Mouse (Mus musculus) adrenal gland (tissue): ENCODE results near the gene Msgn1.

Source experiments
- intact Hi-C: fragments of 180-260 bp; cut with DNase I; formaldehyde crosslinking; loops from one replicate; pipeline ENCODE4 v1.15.1; 2025

The Msgn1 gene

DNA sequence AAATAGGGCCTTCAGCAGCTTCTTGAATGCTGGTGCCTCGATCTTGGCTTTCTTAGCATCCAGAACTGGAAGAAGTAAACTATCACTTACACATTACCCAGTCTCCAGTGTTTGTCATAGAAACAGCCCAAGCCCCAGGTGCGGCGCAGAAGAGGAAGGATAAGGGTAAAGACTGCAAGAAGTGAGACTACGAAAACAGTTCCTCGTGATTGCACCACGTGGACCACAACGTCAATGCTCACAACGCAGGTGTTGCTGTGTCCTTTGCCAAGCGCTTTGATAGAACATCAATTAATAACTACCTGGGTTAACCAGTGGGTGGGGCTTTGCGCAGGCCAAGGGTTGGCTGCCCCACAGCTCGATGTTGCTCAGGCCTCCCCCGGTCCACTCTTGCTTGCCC lies 8.1 kb downstream of the Msgn1 start:
- intact Hi-C loops, result no loop called here

DNA sequence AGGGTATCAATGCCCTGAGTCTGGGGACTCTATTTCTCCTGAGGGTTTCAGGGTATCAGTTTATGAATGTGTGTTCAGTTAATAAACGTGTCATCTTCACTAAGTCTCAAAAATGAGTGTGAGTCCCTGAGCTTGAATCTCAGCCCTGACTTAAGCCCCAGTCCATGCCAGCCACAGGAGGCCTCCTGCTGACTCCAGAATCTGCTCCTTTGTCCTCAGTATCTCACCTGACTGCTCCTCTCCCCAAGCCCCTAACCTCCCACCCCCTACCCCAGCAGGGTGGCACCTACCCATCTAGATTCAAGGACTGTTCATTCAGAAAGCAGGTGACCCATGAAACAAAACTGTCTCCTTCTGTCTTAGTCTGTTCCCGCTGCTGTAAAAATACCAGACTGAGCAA lies 10.2 kb downstream of the Msgn1 start:
- intact Hi-C loops, result loop anchor here (5.0 kb wide), 2 partner anchors 69 to 139 kb away; partner anchors contain the start of genes Gen1 and Smc6

DNA sequence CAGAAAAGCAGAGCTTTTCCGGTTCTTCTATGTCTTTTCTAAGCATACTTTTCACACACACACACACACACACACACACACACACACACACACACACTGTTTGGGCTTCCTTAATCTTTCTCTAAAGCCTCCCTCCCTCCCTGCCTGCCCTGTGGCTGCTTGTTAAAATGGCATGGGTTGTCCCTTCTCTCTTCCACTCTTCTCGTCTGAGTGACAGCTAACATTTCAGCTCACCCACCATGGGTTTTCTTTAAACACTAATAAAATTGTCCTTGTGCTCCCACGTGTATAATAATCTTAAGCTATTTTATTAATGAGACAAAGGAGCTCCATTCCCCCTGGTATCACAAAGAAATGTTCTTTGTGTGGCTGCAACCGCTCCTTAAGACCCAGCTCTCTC lies 10.7 kb downstream of the Msgn1 start:
- intact Hi-C loops, result loop anchor here (5.0 kb wide), 2 partner anchors 69 to 139 kb away; partner anchors contain the start of genes Gen1 and Smc6

DNA sequence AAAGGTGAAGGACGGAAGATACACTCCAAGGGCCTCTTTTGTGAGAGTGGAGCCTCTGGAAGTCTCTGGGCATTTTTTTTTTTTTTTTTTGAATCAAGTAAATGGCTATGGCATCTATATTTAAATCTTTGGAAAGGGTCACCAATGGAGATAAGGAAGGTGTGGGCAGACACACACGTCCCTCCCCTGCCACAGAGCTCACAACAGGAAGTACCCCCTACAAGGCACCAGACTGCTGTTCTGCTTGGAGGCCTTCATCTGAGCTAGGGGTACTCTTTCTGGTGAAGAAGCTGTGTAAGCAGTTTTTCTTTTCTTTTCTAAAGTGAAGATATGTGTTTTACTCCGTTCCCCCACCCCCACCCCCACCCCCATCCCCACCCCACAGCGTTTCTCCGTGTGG lies 11.9 kb downstream of the Msgn1 start:
- intact Hi-C loops, result loop anchor here (5.0 kb wide), 2 partner anchors 70 to 140 kb away; partner anchors contain the start of genes Gen1 and Smc6

DNA sequence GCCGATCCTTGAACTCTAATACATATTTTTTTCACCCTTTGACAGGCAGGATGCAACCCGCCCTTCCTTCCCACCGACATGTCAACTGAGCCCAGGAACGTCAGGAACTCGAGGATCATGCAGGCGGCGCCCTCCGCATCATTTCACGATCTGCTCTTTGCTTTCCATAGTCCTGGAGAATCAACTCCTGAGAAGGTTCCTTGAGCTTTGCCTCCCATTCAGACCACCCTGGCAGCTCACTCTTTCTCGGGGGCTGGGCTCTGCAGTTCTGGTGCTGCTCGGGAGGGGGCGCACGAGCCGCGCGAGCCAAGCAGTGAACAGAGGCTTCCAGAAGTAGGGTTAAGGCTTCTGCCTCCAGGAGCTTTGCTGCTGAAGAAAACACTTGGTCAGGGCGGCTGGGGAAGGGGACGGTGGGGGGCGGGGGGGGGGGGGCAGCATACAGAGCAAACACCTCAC lies 12.6 kb downstream of the Msgn1 start:
- intact Hi-C loops, result loop anchor here (5.0 kb wide), 2 partner anchors 71 to 141 kb away; partner anchors contain the start of genes Gen1 and Smc6

DNA sequence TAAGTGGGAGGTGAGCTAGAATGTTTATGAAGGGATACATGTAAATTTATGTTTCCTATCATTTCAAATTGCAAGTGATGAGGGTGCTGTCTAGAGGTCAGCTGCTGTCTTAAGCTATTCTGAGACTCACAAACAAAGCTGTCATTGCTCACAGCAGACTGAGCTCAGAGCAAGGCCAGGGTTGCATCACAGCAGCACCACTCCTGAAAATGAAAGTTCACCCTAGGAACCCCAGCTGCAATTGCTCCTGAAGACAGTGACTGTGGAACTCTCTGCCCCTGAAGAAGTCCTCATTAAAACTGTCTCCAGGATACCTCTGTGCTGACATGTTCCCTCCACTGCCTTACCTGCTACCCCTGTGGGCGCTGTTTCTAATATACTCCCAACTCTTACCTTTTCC lies 13.7 kb downstream of the Msgn1 start:
- intact Hi-C loops, result loop anchor here (5.0 kb wide), 2 partner anchors 72 to 142 kb away; partner anchors contain the start of genes Gen1 and Smc6

DNA sequence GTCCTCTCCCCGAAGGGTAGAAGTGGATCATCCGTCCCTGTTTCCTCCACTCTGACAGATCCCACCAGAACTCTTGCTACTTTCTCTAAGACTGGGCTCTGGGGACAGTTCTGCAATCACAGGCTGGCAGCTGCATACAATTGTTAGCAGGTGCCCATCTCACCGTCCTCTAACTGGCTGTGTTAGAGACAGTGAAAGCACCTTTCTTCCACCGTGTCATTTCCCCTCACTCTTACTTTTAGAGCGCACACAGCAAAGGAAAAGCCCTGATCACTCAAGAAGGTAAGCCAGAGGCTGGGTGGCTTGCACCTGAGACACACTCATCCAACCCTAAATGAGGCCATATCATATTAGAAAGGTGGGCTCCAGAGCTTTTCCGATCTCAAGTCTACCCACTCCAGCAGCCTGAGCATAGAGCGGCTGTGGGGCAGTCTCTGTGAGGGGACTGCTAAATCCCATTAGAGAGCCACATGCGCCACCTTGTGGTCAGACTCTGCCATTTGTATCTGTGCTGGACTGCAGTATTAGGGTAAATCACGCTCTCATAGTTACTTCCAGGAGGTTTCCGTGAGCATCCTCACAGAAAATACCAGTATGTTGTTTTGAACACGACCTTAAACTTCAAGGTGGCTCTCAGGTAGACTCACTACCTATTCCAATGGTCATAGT lies 30.2 kb downstream of the Msgn1 start:
- intact Hi-C loops, result loop anchor here (5.0 kb wide), 2 partner anchors 371 to 581 kb away; no protein-coding TSS in a partner anchor

DNA sequence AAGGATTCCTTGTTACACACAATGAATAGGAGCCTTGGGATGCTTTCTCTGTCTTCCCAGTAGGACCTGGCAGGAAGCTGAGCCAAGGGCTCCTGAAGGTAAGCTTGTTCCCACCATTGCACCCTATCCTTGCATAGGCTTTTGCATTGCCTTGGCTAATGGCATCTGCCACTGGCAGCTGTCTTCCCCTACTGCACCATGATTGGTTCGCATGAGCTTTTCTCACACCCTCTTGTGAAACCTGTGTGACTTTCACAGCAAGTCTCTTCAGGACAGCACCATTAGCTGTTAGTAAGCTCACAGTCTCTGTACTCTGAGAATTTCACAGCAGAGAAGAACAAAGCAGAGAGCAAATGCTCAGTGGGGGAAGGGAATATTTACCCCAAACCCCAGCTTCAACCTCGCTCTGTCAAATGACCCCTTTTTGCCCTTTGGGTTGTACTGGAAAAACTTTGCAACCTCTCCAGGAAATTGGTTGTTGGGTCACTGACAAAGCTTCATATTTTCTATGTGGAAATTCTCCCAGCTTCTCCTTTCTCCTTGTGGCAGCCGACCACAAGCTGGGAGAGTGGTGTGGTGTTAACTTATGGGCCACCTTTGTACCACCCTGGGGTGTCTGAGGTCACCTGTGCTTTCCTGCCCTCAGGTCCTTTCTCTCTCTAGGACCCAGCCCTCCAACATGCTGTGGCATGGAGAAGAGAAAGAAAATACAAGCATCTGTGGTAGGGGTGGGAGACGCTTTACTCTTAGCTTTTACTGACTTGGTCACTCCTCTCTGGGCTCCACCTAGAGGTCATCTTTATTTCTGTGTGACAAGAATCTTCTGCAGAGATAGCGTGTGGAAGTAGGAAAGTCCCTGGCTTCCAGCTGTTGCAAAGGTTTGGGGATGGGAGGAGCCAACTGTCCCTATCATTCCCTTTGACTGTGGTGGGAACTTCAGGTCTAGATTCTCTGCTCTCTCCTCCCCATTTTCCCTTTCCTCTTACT lies 31.1 kb downstream of the Msgn1 start:
- intact Hi-C loops, result loop anchor here (5.0 kb wide), 2 partner anchors 370 to 580 kb away; no protein-coding TSS in a partner anchor

DNA sequence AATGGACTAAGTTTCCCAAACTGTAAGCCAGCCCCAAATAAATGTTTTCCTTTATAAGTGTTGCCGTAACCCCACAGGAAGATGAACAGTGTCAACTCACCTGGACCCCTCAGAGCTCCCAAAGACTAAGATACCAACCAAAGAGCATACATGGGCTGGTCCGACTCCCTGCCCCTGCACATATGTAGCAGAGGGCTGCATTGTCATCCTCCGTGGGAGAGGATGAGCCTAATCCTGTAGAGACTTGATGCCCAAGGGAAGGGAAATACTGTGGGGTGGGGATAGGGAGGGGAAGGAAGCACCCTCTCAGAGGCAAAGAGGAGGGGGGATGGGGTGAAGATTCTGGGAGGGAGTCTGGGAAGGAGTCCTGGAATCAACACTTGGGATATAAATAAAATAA lies 50.1 kb downstream of the Msgn1 start:
- intact Hi-C loops, result loop anchor here (10.0 kb wide), 1 partner anchor 704 kb away; no protein-coding TSS in a partner anchor
